Mouse (Mus musculus) embryonic facial prominence, embryonic 15.5 days (tissue): ENCODE data around the gene Mrpl48. TPM values are rescaled to one million over a fixed set of nuclear protein-coding genes. Genes with fewer than 3 reads are reported as not detected.
"Not testable (repeated sequence)": the region's sequence is repeated elsewhere in the genome, so short reads cannot be mapped to it uniquely, and the experiment has no call there.

Source experiments
- ATAC-seq: fragments of 200-750 bp; cut with Nextera tagmentation; 2 replicates; pipeline ENCODE4 v1.8.0; 2017; ENCODE audit warnings: low read depth, moderate TSS enrichment; ENCODE audit not compliant: insufficient number of reproducible peaks, low FRiP score, low TSS enrichment
- H3K27ac ChIP-seq: fragments of 300-500 bp; sonication (generic); replicated peaks from 2 replicates; pipeline ENCODE4 v1.5.1; 2015; ENCODE audit warnings: mild to moderate bottlenecking, inconsistent platforms
- H3K27me3 ChIP-seq: fragments of 300-500 bp; sonication (generic); 2 replicates; pipeline ENCODE4 v1.6.1; 2015; ENCODE audit warnings: inconsistent platforms
- H3K36me3 ChIP-seq: fragments of 300-500 bp; sonication (generic); 2 replicates; pipeline ENCODE4 v1.6.1; 2015; ENCODE audit warnings: mild to moderate bottlenecking, inconsistent platforms
- H3K4me1 ChIP-seq: fragments of 300-500 bp; sonication (generic); 2 replicates; pipeline ENCODE4 v1.6.1; 2015; ENCODE audit warnings: inconsistent platforms
- H3K4me2 ChIP-seq: fragments of 300-500 bp; sonication (generic); replicated peaks from 2 replicates; pipeline ENCODE4 v1.6.1; 2015; ENCODE audit warnings: mild to moderate bottlenecking, inconsistent platforms
- H3K4me3 ChIP-seq: fragments of 300-500 bp; sonication (generic); replicated peaks from 2 replicates; pipeline ENCODE4 v1.5.1; 2015; ENCODE audit warnings: mild to moderate bottlenecking, inconsistent platforms
- H3K9ac ChIP-seq: fragments of 300-500 bp; sonication (generic); 2 replicates; pipeline ENCODE4 v1.6.1; 2015; ENCODE audit warnings: inconsistent platforms
- H3K9me3 ChIP-seq: fragments of 300-500 bp; sonication (generic); replicated peaks from 2 replicates; pipeline ENCODE4 v1.6.1; 2016; ENCODE audit warnings: inconsistent platforms
- WGBS: fragments of 180-500 bp; shearing (Covaris S2); methylation state at CpG from one replicate; pipeline ENCODE4 v1.1.7; 2015; 5-methylcytosine and 5-hydroxymethylcytosine counted together
- polyA plus RNA-seq: library from polyadenylated mRNA; unstranded; fragments of >200 nt; fragmentation: Nextera tagmentation; extraction: Ambion mirVana; gene quantifications from 2 replicates; pipeline ENCODE4 v1.2.1, GENCODE M21; 2015

The Mrpl48 gene
- polyA plus RNA-seq, 1 experiment from 2014 or later, result 75.0 TPM

- Histone ChIP-seq H3K4me2 (peak overlapping the region; percentile 59), H3K9ac (peak overlapping the region; percentile 63), H3K36me3 (no peaks in the 10 kb centered on the region), H3K4me3 (peak overlapping the region; percentile 58), H3K4me1 (no peaks in the 10 kb centered on the region), H3K9me3 (no peaks in the 10 kb centered on the region), H3K27ac (peak overlapping the region; percentile 86), H3K27me3 (no peaks in the 10 kb centered on the region)
- peak; percentile 82 for ATAC-seq
- WGBS, result under 1% methylated on average over 31 of the region's 31 CpGs
These were observed 25.3 kb downstream of the Mrpl48 start for GRCm38 (mm10) chr7:100582727-100583236.

GRCm38 (mm10) chr7:100582235-100582634 is 25.9 kb downstream of the Mrpl48 start:
- no peak overlapping the region for H3K27ac ChIP-seq
- no peaks in the 10 kb centered on the region for H3K4me1 ChIP-seq
- H3K27me3 ChIP-seq, result no peaks in the 10 kb centered on the region
- no peak for ATAC-seq
- 38% methylated on average over 7 of the region's 7 CpGs for WGBS
- no peaks in the 10 kb centered on the region for H3K36me3 ChIP-seq
- peak overlapping the region; percentile 63 for H3K9ac ChIP-seq
- H3K4me3 ChIP-seq, result peak overlapping the region; percentile 58
- peak overlapping the region; percentile 59 for H3K4me2 ChIP-seq
- H3K9me3 ChIP-seq, result no peaks in the 10 kb centered on the region

GRCm38 (mm10) chr7:100578794-100579193 is 29.3 kb downstream of the Mrpl48 start:
- ATAC-seq, result no peak
- Histone ChIP-seq H3K4me1 (no peaks in the 10 kb centered on the region), H3K36me3 (0 out of 2 replicates have a peak, but pooled peaks cover 3% of the 10 kb centered on the region), H3K27ac (no peak overlapping the region), H3K27me3 (no peaks in the 10 kb centered on the region), H3K4me3 (no peak overlapping the region), H3K9me3 (no peaks in the 10 kb centered on the region), H3K9ac (no peak overlapping the region), H3K4me2 (no peak overlapping the region)
- WGBS, result 80% methylated on average over 2 of the region's 2 CpGs

- Histone ChIP-seq H3K9me3 (no peaks in the 10 kb centered on the region), H3K9ac (no peak overlapping the region), H3K27me3 (no peaks in the 10 kb centered on the region), H3K4me1 (no peaks in the 10 kb centered on the region), H3K4me2 (no peak overlapping the region), H3K4me3 (no peak overlapping the region), H3K27ac (no peak overlapping the region), H3K36me3 (peaks cover 16% of the 10 kb centered on the region; the same call in 1 of the 2 replicates)
- no peak for ATAC-seq
- WGBS, result 69% methylated on average over 4 of the region's 4 CpGs
These were observed 35.4 kb downstream of the Mrpl48 start for GRCm38 (mm10) chr7:100572704-100573103.

GRCm38 (mm10) chr7:100572061-100572460 is 36.0 kb downstream of the Mrpl48 start:
- no peak overlapping the region for H3K4me2 ChIP-seq
- H3K27ac ChIP-seq, result no peak overlapping the region
- peaks cover 18% of the 10 kb centered on the region; the same call in 1 of the 2 replicates for H3K36me3 ChIP-seq
- no peaks in the 10 kb centered on the region for H3K27me3 ChIP-seq
- WGBS, result 86% methylated on average over 4 of the region's 4 CpGs
- no peak overlapping the region for H3K9ac ChIP-seq
- H3K9me3 ChIP-seq, result no peaks in the 10 kb centered on the region
- H3K4me3 ChIP-seq, result no peak overlapping the region
- no peaks in the 10 kb centered on the region for H3K4me1 ChIP-seq
- no peak for ATAC-seq

- ATAC-seq, result no peak
- Histone ChIP-seq H3K9ac (no peak overlapping the region), H3K9me3 (no peaks in the 10 kb centered on the region), H3K27ac (no peak overlapping the region), H3K27me3 (no peaks in the 10 kb centered on the region), H3K4me3 (no peak overlapping the region), H3K36me3 (peaks cover 18% of the 10 kb centered on the region; the same call in 1 of the 2 replicates), H3K4me1 (no peaks in the 10 kb centered on the region), H3K4me2 (no peak overlapping the region)
- WGBS, result 75% methylated on average over 3 of the region's 3 CpGs
These were observed 37.0 kb downstream of the Mrpl48 start for GRCm38 (mm10) chr7:100570930-100571715.

- no peak overlapping the region for H3K4me3 ChIP-seq
- ATAC-seq, result no peak
- no peaks in the 10 kb centered on the region for H3K4me1 ChIP-seq
- H3K27ac ChIP-seq, result no peak overlapping the region
- H3K4me2 ChIP-seq, result no peak overlapping the region
- H3K36me3 ChIP-seq, result peaks cover 22% of the 10 kb centered on the region; the same call in 1 of the 2 replicates
- H3K9ac ChIP-seq, result no peak overlapping the region
- H3K9me3 ChIP-seq, result no peaks in the 10 kb centered on the region
- no peaks in the 10 kb centered on the region for H3K27me3 ChIP-seq
These were observed 38.2 kb downstream of the Mrpl48 start for GRCm38 (mm10) chr7:100569907-100570306.

GRCm38 (mm10) chr7:100567238-100567637 is 40.9 kb downstream of the Mrpl48 start:
- H3K9ac ChIP-seq, H3K4me3 ChIP-seq, H3K27me3 ChIP-seq, ATAC-seq, H3K4me1 ChIP-seq, H3K4me2 ChIP-seq, H3K9me3 ChIP-seq, H3K27ac ChIP-seq: not testable (repeated sequence)
- WGBS, result 80% methylated on average over 5 of the region's 5 CpGs
- peaks cover 16% of the 10 kb centered on the region; the same call in 1 of the 2 replicates for H3K36me3 ChIP-seq

GRCm38 (mm10) chr7:100561861-100562587 is 46.1 kb downstream of the Mrpl48 start:
- H3K9ac ChIP-seq, result no peak overlapping the region
- H3K27ac ChIP-seq, result 0 out of 2 replicates have a peak overlapping the region, but pooled peaks have one; percentile 2
- 57% methylated on average over 11 of the region's 11 CpGs for whole genome bisulfite sequencing
- H3K27me3 ChIP-seq, result no peaks in the 10 kb centered on the region
- H3K4me3 ChIP-seq, result no peak overlapping the region
- H3K4me1 ChIP-seq, result peaks cover 3% of the 10 kb centered on the region; the same call in 1 of the 2 replicates
- no peak overlapping the region for H3K4me2 ChIP-seq
- peaks cover 8% of the 10 kb centered on the region; the same call in 1 of the 2 replicates for H3K36me3 ChIP-seq
- H3K9me3 ChIP-seq, result no peaks in the 10 kb centered on the region
- ATAC-seq, result no peak

GRCm38 (mm10) chr7:100559331-100559730 is 48.8 kb downstream of the Mrpl48 start:
- H3K9ac ChIP-seq, result no peak overlapping the region
- H3K36me3 ChIP-seq, result no peaks in the 10 kb centered on the region
- peaks cover 15% of the 10 kb centered on the region; the same call in 1 of the 2 replicates for H3K4me1 ChIP-seq
- no peaks in the 10 kb centered on the region for H3K9me3 ChIP-seq
- H3K27me3 ChIP-seq, result no peaks in the 10 kb centered on the region
- 72% methylated on average over 4 of the region's 4 CpGs for WGBS
- ATAC-seq, result no peak
- H3K27ac ChIP-seq, result no peak overlapping the region
- no peak overlapping the region for H3K4me3 ChIP-seq
- H3K4me2 ChIP-seq, result no peak overlapping the region

GRCm38 (mm10) chr7:100557241-100557640 is 50.9 kb downstream of the Mrpl48 start:
- no peak overlapping the region for H3K4me2 ChIP-seq
- H3K27me3 ChIP-seq, result no peaks in the 10 kb centered on the region
- H3K36me3 ChIP-seq, result no peaks in the 10 kb centered on the region
- H3K4me1 ChIP-seq, result peaks cover 12% of the 10 kb centered on the region; the same call in 1 of the 2 replicates
- H3K9me3 ChIP-seq, result no peaks in the 10 kb centered on the region
- WGBS, result 84% methylated on average over 5 of the region's 5 CpGs
- H3K9ac ChIP-seq, result no peak overlapping the region
- no peak overlapping the region for H3K4me3 ChIP-seq
- ATAC-seq, result no peak
- no peak overlapping the region for H3K27ac ChIP-seq
